9 mouse cellular contexts compared by ENCODE assay signal in the genomic region with DNA sequence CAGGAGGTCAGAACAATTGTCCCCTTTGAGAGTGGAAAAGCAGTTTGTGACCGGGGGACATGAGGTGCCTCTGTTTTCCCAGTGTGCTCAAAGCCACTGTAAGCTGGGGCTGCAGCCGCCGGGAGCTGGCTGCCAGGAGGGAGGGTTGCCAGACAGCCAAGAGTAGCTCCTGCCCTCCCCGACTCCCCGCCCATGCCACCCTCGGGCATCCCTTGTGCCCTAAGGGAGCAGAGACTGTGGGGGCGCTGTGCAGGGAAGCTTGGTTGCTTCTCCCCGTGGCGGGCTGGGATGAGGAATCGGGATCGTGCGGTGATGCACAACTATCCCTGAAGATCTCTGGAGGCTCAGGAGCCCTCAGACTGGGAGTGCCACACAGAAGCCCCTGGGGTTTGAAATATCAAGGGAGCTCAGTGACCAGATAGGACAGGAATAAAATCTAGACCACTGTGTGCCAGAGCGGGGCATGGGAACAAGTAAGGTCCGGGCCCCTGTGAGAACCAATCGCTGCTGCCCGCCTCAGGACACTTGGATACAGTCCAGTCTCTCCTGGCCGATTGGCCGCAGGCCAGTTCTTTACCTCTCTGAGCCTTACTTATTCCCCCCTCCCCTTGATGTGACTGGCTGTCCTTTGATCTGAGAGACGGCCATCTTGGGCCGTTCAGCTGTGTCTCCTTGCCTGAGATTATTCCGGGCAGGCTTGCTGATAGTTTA. TPM values are rescaled to one million over a fixed set of nuclear protein-coding genes. Genes with fewer than 3 reads are reported as not detected.
DNase-seq lines count a peak whose midpoint lies in the region; ATAC-seq lines count a peak whose summit lies in the region.
"Had no signal": no experiment of that assay in that cellular context is flagged by ENCODE, and none has a peak within 500 bp of the region (broad histone marks: within the 10 kb centered on the region; RNA-seq: fewer than 3 reads in every experiment).

No protein-coding gene starts in this region.

- peak; percentile 40 for DNase-seq in left cerebral cortex, postnatal 14 days (ENCODE audit: low spot score in 2 of 2)
- no peak for DNase-seq in left cerebral cortex, adult 9 months (ENCODE audit: low spot score in 2 of 2)
- DNase-seq in adrenal gland, postnatal 36 days, result peak; percentile 39 to 71
- DNase-seq in gastrocnemius, adult 18-20 months (ENCODE audit: low spot score), result peak; percentile 57
- DNase-seq in B cell, adult 2 months, result no peak

- intact Hi-C loops in left cerebral cortex, postnatal 14 days (cut with DNase I), result loop anchor here (5.0 kb wide), 1 partner anchor 368 kb away; no protein-coding TSS in a partner anchor

- no peak overlapping the region for H3K4me3 ChIP-seq in kidney, embryonic 16.5 days (ENCODE audit: low read length)
- no peak overlapping the region for H3K4me3 ChIP-seq in liver, embryonic 12.5 days

- 0 out of 2 replicates have a peak, but pooled peaks have one; percentile 23 for ATAC-seq in kidney, embryonic 16.5 days (ENCODE audit: low FRiP score, low TSS enrichment)
- ATAC-seq in liver, embryonic 12.5 days, result no peak
- ATAC-seq in inflammation-experienced regulatory T-cells, adult 6 months, result no peak

- H3K27ac ChIP-seq in kidney, embryonic 16.5 days (ENCODE audit: low read length), result no peak overlapping the region
- H3K27ac ChIP-seq in liver, embryonic 12.5 days, result no peak overlapping the region
- H3K27ac ChIP-seq: macrophage had no signal

- H3K4me1 ChIP-seq in kidney, embryonic 16.5 days (ENCODE audit: insufficient read depth, low read length), result no peaks in the 10 kb centered on the region
- H3K4me1 ChIP-seq in liver, embryonic 12.5 days, result no peaks in the 10 kb centered on the region

- H3K27me3 ChIP-seq in kidney, embryonic 16.5 days (ENCODE audit: insufficient read depth, low read length), result no peaks in the 10 kb centered on the region
- H3K27me3 ChIP-seq in liver, embryonic 12.5 days (replicated peaks), result peaks cover 25% of the 10 kb centered on the region

- no peaks in the 10 kb centered on the region for H3K36me3 ChIP-seq in kidney, embryonic 16.5 days (ENCODE audit: insufficient read depth, low read length)
- no peaks in the 10 kb centered on the region for H3K36me3 ChIP-seq in liver, embryonic 12.5 days

- peak overlapping the region; percentile 19; the same call in 1 of the 2 replicates for H3K4me2 ChIP-seq in kidney, embryonic 16.5 days (replicated peaks; ENCODE audit: low read depth, low read length)
- no peak overlapping the region for H3K4me2 ChIP-seq in liver, embryonic 12.5 days

- H3K9me3 ChIP-seq in kidney, embryonic 16.5 days (ENCODE audit: low read length), result no peaks in the 10 kb centered on the region
- H3K9me3 ChIP-seq in liver, embryonic 12.5 days (replicated peaks), result no peaks in the 10 kb centered on the region

- no peak overlapping the region for H3K9ac ChIP-seq in kidney, embryonic 16.5 days (replicated peaks; ENCODE audit: low read length)
- no peak overlapping the region for H3K9ac ChIP-seq in liver, embryonic 12.5 days

- WGBS in kidney, embryonic 16.5 days, result 47% methylated on average over 21 of the region's 21 CpGs
- WGBS in liver, embryonic 12.5 days (ENCODE audit: insufficient replicate concordance), result 44% methylated on average over 21 of the region's 21 CpGs

RNA-seq across cellular contexts. Expression of gene Apol6, which starts 45.5 kb away (rescaled TPM):
- total RNA-seq in left cerebral cortex, postnatal 14 days (2021), result under 1 TPM; 0.20 to 0.40 TPM
- total RNA-seq in adrenal gland, postnatal 36 days (2021), result 10 to 100 TPM; 12.9 to 22.4 TPM
- 10 to 100 TPM; 47.5 to 80.8 TPM for total RNA-seq in gastrocnemius, adult 18-20 months (2021)
- polyA plus RNA-seq in kidney, embryonic 16.5 days (2015; fragmentation: Nextera tagmentation; extraction: Ambion mirVana), result not detected in 2 replicates
- 0.14 and 0.25 TPM in 2 replicates for polyA plus RNA-seq in liver, embryonic 12.5 days (2016; fragmentation: Nextera tagmentation; extraction: Ambion mirVana)
- under 1 TPM in 1 of 3 experiments, not detected in 2; 0.62 TPM for polyA plus RNA-seq in inflammation-experienced regulatory T-cells, adult 6 months (2017; shearing (Covaris generic))
- polyA plus RNA-seq: macrophage had no signal

RNA-seq across cellular contexts. Expression of gene 1110038F14Rik, which starts 50.7 kb away (rescaled TPM):
- 10 to 100 TPM; 25.0 to 27.9 TPM for total RNA-seq in left cerebral cortex, postnatal 14 days (2021)
- 10 to 100 TPM; 39.8 to 41.9 TPM for total RNA-seq in adrenal gland, postnatal 36 days (2021)
- 10 to 100 TPM; 18.6 to 19.0 TPM for total RNA-seq in gastrocnemius, adult 18-20 months (2021)
- polyA plus RNA-seq in kidney, embryonic 16.5 days (2015; fragmentation: Nextera tagmentation; extraction: Ambion mirVana), result 78.1 and 82.2 TPM in 2 replicates
- polyA plus RNA-seq in liver, embryonic 12.5 days (2016; fragmentation: Nextera tagmentation; extraction: Ambion mirVana), result 32.6 and 34.2 TPM in 2 replicates
- 10 to 100 TPM; 65.5 to 71.1 (median 69.4) TPM for polyA plus RNA-seq in inflammation-experienced regulatory T-cells, adult 6 months (2017; shearing (Covaris generic))

RNA-seq across cellular contexts. Expression of gene Mb, which starts 51.4 kb away (rescaled TPM):
- total RNA-seq in left cerebral cortex, postnatal 14 days (2021), result not detected
- 1 to 10 TPM in 1 of 2 experiments, under 1 TPM in 1; 0.43 to 1.7 TPM for total RNA-seq in adrenal gland, postnatal 36 days (2021)
- total RNA-seq in gastrocnemius, adult 18-20 months (2021), result 1,000 to 10,000 TPM; 5,214 to 6,251 TPM
- polyA plus RNA-seq in kidney, embryonic 16.5 days (2015; fragmentation: Nextera tagmentation; extraction: Ambion mirVana), result 0.64 and 0.71 TPM in 2 replicates
- 0.17 TPM in 1 of 2 replicates, not detected in the other for polyA plus RNA-seq in liver, embryonic 12.5 days (2016; fragmentation: Nextera tagmentation; extraction: Ambion mirVana)
- not detected for polyA plus RNA-seq in inflammation-experienced regulatory T-cells, adult 6 months (2017; shearing (Covaris generic))
- polyA plus RNA-seq: macrophage had no signal

Comparison
In these comparisons a context has a peak if more than half of its experiments do, and no peak if none do; other contexts are left out.
1. DNase-seq: peak in left cerebral cortex, postnatal 14 days (2 of 2), adrenal gland, postnatal 36 days (2 of 2) and gastrocnemius, adult 18-20 months (single experiment); none in left cerebral cortex, adult 9 months (0 of 2) and B cell, adult 2 months (0 of 2).
2. RNA of gene Apol6, which starts 45.5 kb away (total RNA-seq): 47.5 to 80.8 TPM in gastrocnemius, adult 18-20 months and 12.9 to 22.4 TPM in adrenal gland, postnatal 36 days; 0.20 to 0.40 TPM in left cerebral cortex, postnatal 14 days; every median in the first group is over 4 times any median in the second.
3. RNA of gene Mb, which starts 51.4 kb away (total RNA-seq): 5,214 to 6,251 TPM in gastrocnemius, adult 18-20 months; 0.43 to 1.7 TPM in adrenal gland, postnatal 36 days and not detected in left cerebral cortex, postnatal 14 days; every median in the first group is over 1,000 times any median in the second.